Mouse (Mus musculus): ENCODE results near the gene Narf.

DNA sequence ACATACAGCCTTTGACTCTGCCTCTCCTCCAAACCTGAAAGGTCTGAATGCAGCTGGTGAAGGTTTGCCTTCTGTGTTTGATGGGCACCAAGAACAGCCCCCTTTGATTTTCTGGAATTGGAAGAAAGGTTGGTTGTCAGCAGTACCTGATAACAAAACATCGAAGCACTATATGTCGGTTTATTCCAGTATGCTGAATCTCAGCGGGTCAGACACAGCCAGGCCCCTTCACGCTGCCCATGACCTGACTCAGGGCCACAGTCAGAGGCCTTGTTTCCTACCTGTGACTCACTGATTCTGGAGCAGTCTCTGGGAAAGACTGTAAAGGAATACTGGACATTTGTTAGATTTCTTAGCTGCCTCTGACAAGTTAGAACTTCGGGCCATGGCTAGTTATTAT lies 57.7 kb downstream of the Narf start:
- TF ChIP-seq CTCF (IDR thresholded peaks at IDR 0.05; ENCODE audit: control insufficient read depth, insufficient read depth, insufficient read length) (no peak), FOSL1 (IDR thresholded peaks at IDR 0.05; ENCODE audit: insufficient read depth, low read length, poor library complexity, severe bottlenecking) (no peak), CEBPB (IDR thresholded peaks at IDR 0.05; ENCODE audit: low read depth) (no peak), MAX (IDR thresholded peaks at IDR 0.05) (no peak)

All from C2C12 (cell line).